Mouse (Mus musculus) gastrocnemius, postnatal 14 days (tissue): ENCODE measurements around the gene Cd1d1. TPM values are rescaled to one million over a fixed set of nuclear protein-coding genes. Genes with fewer than 3 reads are reported as not detected.
"Not testable (repeated sequence)": the region's sequence is repeated elsewhere in the genome, so short reads cannot be mapped to it uniquely, and the experiment has no call there.

Source experiments
- DNase-seq: peaks from one replicate; pipeline ENCODE4 v3.0.0; 2021; ENCODE audit warnings: mixed read lengths
- intact Hi-C: fragments of 180-260 bp; cut with DNase I; formaldehyde crosslinking; loops from one replicate; pipeline ENCODE4 v1.15.1; 2025; ENCODE audit warnings: low total_unique reads
- long read RNA-seq, 2 experiments: library from polyadenylated mRNA; stranded (forward); transcript quantifications; one replicate each; pipeline ENCODE4 v2.0.0; 2021
- total RNA-seq, 2 experiments: library from RNA; stranded (reverse); gene quantifications; 2 replicates each; pipeline ENCODE4 v1.2.3; 2021

Cd1d1 gene
- 1 to 10 TPM; 5.9 to 6.7 TPM for total RNA-seq
- long read RNA-seq, experiment 1, partial matches to known transcripts = 0 of 1 reads
- long read RNA-seq, experiment 1, other reads (novel, unspliced or antisense) = 0 of 1 reads
- long read RNA-seq, experiment 2, partial matches to known transcripts = 2 of 5 reads
- long read RNA-seq, experiment 2, other reads (novel, unspliced or antisense) = 0 of 5 reads

DNA sequence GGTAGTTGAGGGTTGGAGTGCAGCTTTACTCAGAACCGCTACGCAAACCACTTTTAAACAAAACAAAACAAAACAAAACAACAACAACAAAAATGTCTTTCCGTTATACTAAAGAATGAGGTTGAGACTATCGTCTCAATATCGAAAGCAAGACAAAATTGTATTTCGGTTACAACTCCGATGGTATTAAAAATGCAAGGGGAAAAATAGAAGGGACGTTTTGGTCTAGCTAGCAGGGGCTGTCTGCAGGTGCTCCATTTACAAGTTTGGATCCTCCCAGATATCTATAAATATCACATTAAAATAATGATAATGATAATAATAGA is at the start of gene Cd1d1:
Gene Cd1d1, minus strand, starts transcription at position 27 of the 326 bp plus-strand sequence.
- intact Hi-C loops = no loop called here
- no peak for DNase-seq

DNA sequence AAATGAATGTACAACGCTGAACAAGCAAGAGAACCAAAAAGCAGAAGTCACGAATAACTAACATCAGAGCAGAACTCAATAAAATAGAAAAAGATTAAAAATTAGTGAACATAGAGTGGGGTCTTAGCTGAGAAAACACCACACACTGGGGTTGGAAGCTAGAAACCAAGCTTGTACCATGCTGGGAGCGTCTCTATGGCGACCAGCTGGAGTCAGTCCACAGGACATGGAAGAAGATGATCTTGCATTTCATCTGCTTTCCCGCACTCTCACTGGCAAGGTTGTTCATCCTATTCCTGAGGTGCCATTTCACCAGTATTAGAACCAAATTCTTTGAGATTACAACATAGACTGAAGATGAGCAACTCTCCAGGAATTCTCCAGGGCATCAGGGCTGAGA is 48.6 kb upstream of the Cd1d1 start:
- intact Hi-C loops = no loop called here
- no peak for DNase-seq

DNA sequence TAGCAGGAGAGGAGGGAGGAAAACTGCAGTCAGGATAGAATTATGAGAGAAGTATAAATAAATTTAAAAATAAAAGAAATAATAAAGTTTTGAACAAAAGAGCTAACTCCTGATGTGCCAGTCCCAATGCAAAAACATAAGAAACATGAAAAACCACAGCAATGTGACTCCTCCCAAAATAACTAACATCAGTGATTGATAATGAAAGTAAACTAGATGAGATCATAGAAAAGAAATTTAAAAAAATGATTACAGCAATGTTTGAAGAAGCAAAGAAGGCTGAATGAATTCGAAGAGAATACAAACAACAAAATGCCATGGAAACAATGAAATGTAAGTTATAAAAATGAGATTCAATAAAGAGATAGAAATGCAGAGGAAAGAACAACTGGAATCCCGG is 42.5 kb upstream of the Cd1d1 start:
- no peak for DNase-seq
- intact Hi-C loops = no loop called here

DNA sequence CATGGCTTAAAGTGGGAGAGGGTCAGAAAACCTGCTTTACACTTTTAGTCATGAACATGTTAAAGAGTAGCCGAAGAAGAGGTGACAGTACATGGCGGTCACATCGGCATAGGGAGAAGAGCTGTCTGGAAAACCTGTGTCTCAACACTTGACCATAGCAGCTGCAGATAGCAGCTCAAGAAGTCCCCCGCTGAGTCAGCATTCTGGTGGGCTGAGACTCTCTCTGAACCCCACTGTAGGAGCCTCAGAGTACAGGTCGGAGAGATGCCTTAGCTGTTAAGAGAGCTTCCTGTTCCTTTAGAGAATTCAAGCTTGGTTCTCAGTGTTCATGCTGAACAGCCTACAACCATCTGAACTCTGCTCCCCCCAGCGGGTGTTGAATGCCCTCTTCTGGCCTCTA is 39.3 kb upstream of the Cd1d1 start:
- intact Hi-C loops = loop anchor here (5.0 to 10.0 kb wide), 2 partner anchors 139 to 456 kb away; no protein-coding TSS in a partner anchor

DNA sequence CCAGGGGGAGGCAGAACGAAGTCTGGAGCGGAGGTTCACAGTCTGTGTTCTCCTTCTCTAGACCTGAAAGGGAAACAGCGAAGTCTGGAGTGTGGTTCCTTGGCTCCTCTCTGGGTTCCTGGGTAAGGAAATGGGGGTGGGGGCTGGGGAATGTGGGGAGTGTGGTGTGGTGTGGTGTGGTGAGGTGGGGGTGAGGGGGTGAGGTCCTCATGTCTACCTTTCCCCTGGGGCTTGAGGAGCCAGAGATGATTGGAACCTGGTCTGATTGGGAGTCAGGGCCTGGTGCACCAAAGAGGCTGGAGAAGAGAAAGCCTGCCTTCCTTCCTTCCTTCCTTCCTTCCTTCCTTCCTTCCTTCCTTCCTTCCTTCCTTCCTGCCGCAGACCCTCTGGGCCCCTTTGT is 34.8 kb upstream of the Cd1d1 start:
- DNase-seq = no peak
- intact Hi-C loops = loop anchor here (5.0 to 10.0 kb wide), 2 partner anchors 53 to 461 kb away; no protein-coding TSS in a partner anchor

More for the DNA sequence above, 39.3 kb upstream of the Cd1d1 start:
- DNase-seq = no peak

DNA sequence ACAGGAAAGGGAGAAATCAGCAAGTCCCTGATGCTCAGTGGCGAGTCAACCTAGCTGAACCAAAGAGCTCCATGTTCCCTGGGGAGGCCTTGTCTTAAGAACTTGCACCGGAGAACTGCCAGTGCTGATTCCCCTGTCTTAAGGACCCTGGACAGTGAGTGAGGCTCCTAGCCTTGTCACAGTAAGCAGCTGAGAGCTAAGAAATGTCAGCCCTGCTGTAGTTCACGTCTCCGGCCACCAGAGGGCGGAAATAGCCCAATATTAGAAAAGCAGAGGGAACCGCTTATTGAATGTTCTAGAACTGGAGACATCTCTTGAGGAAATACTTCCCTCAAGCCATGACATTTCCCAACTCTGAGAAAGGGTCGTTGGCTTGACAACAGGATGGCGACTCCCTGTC is 34.1 kb upstream of the Cd1d1 start:
- peak; percentile 68 for DNase-seq
- intact Hi-C loops = loop anchor here (5.0 to 10.0 kb wide), 2 partner anchors 54 to 461 kb away; no protein-coding TSS in a partner anchor

DNA sequence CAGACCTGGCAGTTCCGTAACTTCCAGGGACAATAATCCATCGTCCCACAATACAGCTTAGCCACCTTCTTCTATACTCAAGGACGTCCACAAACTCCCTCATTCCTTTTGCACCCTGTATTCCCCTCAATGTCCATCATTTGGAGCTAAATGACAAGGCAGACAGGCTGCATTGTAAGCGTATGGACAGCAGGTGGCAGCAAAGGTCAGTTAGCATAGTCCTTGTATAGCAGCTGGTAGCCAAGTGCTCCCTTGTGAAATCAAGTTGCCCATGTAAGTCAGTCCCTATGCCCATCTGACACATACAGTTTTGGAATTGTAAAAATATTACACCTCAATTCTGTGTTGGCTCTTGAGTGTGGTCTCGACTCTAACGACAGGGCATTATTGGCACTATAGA is 31.6 kb upstream of the Cd1d1 start:
- intact Hi-C loops = loop anchor here (5.0 to 10.0 kb wide), 2 partner anchors 56 to 464 kb away; no protein-coding TSS in a partner anchor
- DNase-seq = peak; percentile 57

DNA sequence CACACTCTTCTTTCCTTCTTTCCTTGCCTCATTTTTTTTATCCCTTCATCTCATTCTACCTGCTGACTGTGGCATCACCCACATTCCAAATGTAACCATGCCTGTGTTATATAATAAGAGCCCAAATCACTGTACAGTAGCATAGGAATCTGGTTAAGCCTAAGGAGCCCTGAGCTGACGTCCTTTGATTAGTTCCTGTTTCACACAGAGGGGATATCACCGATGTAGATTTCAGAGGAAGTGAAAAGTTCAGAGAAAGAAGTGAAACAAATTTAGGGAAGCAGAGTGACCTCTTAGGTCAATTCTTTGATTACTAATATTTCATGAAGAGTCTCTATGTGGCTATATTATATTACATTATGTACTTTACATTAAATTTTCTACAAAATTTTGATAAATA is 18.5 kb upstream of the Cd1d1 start:
- intact Hi-C loops = no loop called here
- no peak for DNase-seq

DNA sequence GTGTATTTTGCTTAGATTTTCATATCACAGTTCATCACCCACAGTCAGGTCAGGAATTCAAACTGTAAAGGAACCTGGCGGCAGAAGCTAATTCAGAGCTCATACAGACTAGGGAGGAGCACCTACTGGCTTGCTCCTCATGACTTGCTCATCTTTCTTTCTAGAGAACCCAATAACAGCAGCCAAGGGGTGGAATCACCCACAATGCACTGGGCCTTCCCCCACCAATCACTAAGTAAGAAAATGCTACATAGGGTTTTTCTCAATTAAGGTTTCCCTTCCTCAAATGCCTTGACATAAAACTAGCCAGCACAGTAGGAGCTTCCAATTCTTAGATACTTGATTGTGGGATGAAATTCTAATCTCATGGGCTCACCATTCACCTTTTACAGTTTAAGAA is 17.8 kb upstream of the Cd1d1 start:
- no peak for DNase-seq
- intact Hi-C loops = no loop called here

DNA sequence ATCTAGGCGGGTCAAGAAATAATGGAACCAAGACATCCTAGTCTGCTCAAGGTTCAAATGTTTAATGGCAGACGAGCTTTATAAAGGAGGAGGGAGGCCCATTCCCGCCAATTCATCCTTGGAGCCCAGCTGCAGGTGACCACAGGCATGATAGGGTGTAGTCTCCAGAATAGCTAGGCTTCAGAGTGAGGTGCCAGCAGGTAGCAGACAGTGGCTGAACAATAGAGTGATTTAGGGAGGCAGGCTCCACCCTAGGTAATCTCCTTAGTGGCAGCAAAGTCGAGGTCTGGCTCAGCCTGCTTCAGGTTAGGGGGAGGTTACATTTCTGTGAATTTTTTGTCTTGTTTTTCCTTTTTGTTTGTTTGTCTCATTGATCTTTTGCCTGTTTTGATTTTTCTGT is 16.7 kb upstream of the Cd1d1 start:
- intact Hi-C loops = no loop called here
- no peak for DNase-seq

DNA sequence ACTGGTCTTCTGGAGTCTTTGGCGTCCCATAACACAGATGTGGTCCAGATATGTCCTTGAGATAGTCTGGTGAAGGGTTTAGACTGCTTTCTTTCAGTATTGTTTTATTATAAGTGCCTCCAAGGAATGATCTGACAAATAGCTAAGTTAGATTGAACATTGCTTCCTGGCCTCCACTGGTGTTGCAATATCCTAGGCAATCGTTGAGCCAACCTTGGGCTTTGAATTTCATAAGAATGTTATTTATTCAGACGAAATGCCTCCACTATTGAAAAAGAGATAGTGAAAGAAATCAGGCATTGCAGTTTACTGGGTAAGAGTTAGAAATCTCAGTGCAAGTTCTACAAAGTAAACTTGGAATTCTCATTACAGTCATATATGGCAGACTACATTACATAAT is 13.2 kb upstream of the Cd1d1 start:
- intact Hi-C loops, DNase-seq: not testable (repeated sequence)

DNA sequence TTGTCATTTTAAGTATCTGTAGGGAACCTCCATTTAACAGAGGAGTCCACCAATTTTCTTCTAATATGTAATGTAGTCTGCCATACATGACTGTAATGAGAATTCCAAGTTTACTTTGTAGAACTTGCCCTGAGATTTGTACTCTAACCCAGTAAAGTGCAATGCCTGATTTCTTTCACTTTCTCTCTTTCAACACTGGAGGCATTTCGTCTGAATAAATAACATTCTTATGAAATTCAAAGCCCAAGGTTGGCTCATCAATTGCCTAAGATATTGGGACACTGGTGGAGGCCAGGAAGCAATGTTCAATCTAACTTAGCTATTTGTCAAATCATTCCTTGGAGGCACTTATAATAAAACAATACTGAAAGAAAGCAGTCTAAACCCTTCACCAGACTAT is 9.0 kb upstream of the Cd1d1 start:
- intact Hi-C loops, DNase-seq: not testable (repeated sequence)

DNA sequence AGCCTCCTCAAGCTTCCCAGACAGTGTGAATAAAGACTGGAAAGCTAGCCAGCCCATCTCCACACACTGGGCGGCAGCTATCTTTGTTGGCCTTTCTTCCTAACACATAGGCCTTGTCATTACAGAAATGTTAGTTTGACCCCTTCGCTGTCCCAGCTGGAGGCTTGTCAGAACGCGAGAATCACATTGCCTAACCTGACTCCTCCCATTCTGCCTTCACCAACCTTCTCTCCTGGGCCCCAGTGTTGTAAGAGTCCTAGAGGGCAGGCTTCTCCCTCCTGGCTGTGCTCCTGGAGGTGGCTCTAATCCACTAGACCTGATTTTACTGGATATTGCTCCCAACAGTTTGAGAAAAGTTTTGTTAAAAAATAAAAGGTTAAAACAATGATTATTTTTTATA is 1.4 kb upstream of the Cd1d1 start:
- intact Hi-C loops = no loop called here
- no peak for DNase-seq

DNA sequence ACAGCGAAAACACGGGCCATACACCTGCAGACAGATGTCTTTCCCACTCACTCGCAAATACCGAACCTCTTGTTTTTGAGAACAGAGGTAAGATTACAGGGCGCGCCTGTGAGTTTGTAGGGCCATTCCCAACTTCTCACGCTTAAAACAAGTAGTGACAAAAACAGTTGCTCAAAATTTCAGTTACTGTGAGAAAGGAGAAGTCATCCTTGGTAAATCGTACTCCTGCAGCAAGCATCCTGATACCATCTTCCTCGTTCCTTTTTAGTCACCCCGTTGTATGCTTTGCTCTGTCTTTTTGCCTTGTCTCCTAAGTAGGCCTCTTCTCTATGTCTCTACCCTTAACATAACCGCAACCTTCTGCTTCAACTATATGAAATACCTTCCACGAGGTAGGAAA is 810 bp upstream of the Cd1d1 start:
- DNase-seq = no peak
- intact Hi-C loops = no loop called here

DNA sequence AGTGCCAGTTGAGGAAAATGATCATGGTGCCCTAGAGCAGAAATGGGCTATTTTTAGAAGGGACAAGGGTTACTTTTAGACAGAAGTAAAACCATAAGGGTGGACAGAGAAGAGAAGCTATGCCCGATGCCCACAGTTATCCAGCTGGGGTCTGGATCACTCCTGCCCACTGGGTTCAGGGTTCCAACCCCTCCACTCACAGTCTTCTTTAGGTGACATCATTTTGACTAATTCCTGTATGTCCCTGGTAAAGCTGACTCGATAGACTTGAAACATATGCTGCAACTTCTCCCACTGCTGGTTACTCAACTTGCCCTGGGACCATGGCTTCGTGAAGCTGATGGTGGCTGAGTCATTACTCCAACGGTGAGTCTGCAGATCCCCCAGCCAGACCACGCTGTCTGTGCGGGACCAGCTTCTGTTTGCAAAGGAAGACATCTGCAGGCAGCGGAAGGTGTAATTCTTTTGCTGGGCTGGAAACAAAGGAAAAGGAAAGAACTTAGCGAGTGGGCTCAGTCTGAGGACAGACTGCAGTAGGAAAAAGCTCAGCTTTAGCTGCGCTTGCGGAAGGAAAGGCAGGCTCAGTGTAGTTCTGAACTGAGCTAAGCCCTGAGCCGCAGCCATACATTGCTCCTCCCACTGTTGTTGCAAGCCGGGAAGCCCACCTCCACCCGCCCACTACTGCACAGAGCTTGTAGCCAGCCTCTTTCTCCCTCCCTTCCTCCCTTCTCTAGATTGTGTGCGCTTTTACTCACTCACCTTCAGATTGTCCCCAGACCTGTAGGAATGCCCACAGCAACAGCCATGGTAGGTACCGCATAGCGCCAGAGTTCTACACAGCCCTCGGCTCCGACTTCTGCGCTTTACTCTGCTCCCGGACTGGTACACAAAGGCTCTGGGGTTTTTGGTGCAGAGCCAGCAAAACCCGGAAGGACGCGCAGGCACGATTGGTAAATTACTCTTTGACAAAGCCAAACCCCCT is 517 bp downstream of the Cd1d1 start:
- peak; percentile 64 for DNase-seq
- intact Hi-C loops = not testable (repeated sequence)

DNA sequence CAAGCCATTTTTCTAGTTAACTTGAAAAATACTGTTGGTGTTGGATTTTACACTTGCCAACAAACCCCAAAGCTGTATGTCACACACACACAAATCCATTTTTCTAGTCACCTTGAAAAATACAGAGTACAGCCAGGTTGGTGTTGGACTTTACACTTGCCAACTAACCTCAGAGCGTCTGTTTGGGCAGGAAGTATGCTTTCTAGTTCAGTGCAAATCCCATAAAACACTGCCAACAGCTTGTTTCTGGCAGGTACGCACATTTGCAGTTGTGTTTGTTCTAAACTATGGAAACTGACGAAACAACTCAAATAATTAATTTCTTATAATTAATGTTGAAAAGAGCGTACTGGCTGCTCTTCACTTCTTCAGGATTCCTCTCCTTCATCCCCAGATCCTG is 3.1 kb downstream of the Cd1d1 start:
- intact Hi-C loops = no loop called here
- DNase-seq = no peak

DNA sequence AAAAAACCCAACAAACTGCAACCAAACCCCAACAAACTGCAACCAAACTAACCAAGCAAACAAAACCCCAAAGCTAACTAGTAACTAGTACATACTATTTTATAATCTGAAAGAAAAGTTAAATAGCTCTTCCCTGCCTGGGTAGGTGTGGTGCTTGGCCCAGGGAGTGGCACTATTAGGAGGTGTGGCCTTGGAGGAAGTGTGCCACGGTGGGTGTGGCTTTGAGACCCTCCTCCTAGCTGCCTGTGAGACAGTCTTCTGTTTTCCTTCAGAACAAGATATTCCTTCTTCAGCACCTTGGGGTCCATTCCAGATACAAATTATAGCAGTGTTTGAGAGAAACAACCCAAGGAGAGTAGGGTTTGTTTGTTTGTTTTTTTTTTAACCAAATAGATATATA is 3.9 kb downstream of the Cd1d1 start:
- intact Hi-C loops = no loop called here
- DNase-seq = no peak

DNA sequence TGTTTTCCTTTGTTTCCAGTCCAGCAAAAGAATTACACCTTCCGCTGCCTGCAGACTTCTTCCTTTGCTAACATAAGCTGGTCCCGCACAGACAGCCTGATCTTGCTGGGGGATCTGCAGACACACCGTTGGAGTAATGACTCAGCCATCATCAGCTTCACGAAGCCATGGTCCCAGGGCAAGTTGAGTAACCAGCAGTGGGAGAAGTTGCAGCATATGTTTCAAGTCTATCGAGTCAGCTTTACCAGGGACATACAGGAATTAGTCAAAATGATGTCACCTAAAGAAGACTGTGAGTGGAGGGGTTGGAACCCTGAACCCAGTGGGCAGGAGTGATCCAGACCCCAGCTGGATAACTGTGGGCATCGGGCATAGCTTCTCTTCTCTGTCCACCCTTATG is 12.3 kb downstream of the Cd1d1 start:
- DNase-seq = not testable (repeated sequence)
- intact Hi-C loops = loop anchor here (10.0 kb wide), 1 partner anchor 192 kb away; no protein-coding TSS in a partner anchor

DNA sequence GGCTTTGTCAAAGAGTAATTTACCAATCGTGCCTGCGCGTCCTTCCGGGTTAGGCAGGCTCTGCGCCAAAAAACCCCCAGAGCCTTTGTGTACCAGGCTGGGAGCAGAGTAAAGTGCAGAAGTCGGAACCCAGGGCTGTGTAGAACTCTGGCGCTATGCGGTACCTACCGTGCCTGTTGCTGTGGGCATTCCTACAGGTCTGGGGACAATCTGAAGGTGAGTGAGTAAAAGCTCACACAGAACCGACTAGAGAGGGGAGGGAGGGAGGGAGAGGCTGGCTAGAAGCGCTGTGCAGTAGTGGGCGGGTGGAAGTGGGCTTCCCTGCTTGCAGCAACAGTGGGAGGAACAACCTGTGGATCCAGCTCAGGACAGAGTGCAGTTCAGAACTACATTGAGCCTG is 12.8 kb downstream of the Cd1d1 start:
- intact Hi-C loops = loop anchor here (10.0 kb wide), 1 partner anchor 192 kb away; no protein-coding TSS in a partner anchor
- DNase-seq = no peak

DNA sequence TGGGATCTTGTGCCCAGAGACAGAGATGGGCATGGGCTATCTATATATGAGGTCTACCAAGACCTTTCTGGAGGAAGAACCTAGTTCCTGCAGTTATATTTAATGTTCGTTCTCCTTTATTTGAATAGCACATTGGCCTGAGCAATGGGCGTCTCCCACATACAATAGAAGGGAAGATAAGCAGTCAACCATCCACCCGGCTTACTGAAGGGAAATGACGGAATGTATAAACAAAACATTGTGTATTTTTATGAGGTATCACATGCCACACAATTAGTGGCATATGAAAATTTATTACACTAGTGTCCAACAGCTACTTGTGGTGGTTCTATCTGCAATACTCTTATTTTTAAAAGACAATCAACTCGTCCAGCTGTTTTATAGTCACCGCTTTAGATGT is 15.9 kb downstream of the Cd1d1 start:
- intact Hi-C loops = loop anchor here (10.0 kb wide), 1 partner anchor 189 kb away; no protein-coding TSS in a partner anchor

DNA sequence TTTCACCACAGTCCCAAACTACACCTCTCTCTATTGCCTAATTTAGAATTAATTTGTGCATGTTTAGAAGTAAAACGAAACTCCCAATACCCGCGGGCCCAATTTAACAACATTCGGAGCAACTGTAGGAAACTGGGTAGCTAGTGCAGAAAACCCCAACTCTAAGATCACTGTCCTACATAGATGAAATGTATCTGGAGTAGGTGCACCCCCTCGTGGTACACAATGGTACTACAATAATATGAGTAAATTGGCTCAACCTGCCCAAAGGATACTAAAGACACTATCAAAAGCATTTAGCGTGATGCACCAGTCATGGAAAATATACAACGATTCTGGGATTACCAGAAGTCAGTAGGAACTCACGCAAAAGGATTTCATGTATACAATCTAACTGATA is 22.7 kb downstream of the Cd1d1 start:
- intact Hi-C loops = no loop called here
- peak; percentile 18 for DNase-seq

More for the DNA sequence above, 15.9 kb downstream of the Cd1d1 start:
- DNase-seq = no peak
